Mouse (Mus musculus) kidney, adult 2 months (tissue): ENCODE results near the gene Lce3d. TPM values are rescaled to one million over a fixed set of nuclear protein-coding genes. Genes with fewer than 3 reads are reported as not detected.
A peak's percentile ranks its signal among the peaks of the same experiment; 100 is the strongest.

Experiments
- DNase-seq: peaks from one replicate; pipeline ENCODE4 v3.0.0; 2021
- H3K27ac ChIP-seq: fragments of 200-500 bp; 2 replicates; pipeline ENCODE4 v1.5.1; 2012; ENCODE audit warnings: low read depth, low read length, control low read depth, inconsistent platforms; ENCODE audit not compliant: insufficient read depth
- H3K27me3 ChIP-seq: fragments of 200-500 bp; replicated peaks from 2 replicates; pipeline ENCODE4 v1.6.1; 2012; ENCODE audit warnings: mild to moderate bottlenecking, moderate library complexity, low read length, inconsistent platforms; ENCODE audit not compliant: control insufficient read depth, insufficient read depth
- H3K36me3 ChIP-seq: fragments of 200-500 bp; 2 replicates; pipeline ENCODE4 v1.6.1; 2012; ENCODE audit warnings: mild to moderate bottlenecking, moderate library complexity, low read length, inconsistent platforms; ENCODE audit not compliant: control insufficient read depth, insufficient read depth
- H3K4me1 ChIP-seq: fragments of 200-500 bp; 2 replicates; pipeline ENCODE4 v1.6.1; 2011; ENCODE audit warnings: low read length; ENCODE audit not compliant: control insufficient read depth, insufficient read depth
- H3K4me3 ChIP-seq: fragments of 200-500 bp; 2 replicates; pipeline ENCODE4 v1.5.1; 2011; ENCODE audit warnings: mild to moderate bottlenecking, low read depth, low read length, control low read depth; ENCODE audit not compliant: insufficient read depth
- CTCF ChIP-seq: fragments of 200-500 bp; conservative IDR thresholded peaks from 2 replicates; pipeline ENCODE4 v1.5.1; 2011; ENCODE audit warnings: low read depth, mild to moderate bottlenecking, control low read depth, low read length, moderate library complexity, mixed read lengths; ENCODE audit not compliant: insufficient read depth, insufficient read length
- POLR2A ChIP-seq: fragments of 200-500 bp; IDR thresholded peaks from one replicate; pipeline ENCODE4 v1.6.1; 2011; ENCODE audit warnings: low read depth, low read length, control low read depth
- WGBS: fragments of 180-500 bp; shearing (Covaris S2); methylation state at CpG from one replicate; pipeline ENCODE4 v1.1.7; 2018; 5-methylcytosine and 5-hydroxymethylcytosine counted together
- polyA plus RNA-seq: library from polyadenylated mRNA; depleted of rRNA; stranded (reverse); fragments of >200 nt; gene quantifications from 2 replicates; pipeline ENCODE4 v1.2.3, GENCODE M21; 2012; rRNA removed

The Lce3d gene
- not detected in 2 replicates for polyA plus RNA-seq

- H3K4me3 ChIP-seq, result no peak within 1 kb of the TSS
- H3K27ac ChIP-seq, result no peak within 1 kb of the TSS
- WGBS, result 94% methylated on average over 1 of the region's 1 CpGs
- DNase-seq, result no peak
- no peaks in the 10 kb centered on the region for H3K36me3 ChIP-seq
- no peaks in the 10 kb centered on the region for H3K4me1 ChIP-seq
- H3K27me3 ChIP-seq, result no peaks in the 10 kb centered on the region
- TF ChIP-seq CTCF (no peak), POLR2A (no peak)
Observed at GRCm38 (mm10) chr3:92957090-92957489, at the start of gene Lce3d. TSS of gene Lce3d (plus strand) at chr3:92957390.

DNA sequence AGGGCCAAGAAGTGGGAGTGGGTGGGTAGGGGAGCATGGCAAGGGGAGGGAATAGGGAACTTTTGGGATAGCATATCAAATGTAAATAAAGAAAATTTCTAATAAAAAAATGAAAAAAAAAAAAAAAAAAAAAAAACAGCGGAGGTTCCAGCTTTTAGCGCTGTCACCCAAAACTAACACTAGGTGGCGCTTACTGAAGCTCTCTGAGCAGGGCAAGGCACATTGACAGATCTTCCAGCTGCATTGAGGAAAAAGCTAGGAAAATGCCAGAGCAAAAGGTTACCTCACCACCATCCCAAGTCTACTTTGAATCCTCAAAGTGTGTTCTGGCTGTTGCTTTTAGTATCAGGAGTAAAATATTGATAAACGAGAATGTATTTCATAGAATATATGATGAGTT lies 49.6 kb upstream of the Lce3d start:
- no peaks in the 10 kb centered on the region for H3K27me3 ChIP-seq
- H3K27ac ChIP-seq, result no peak overlapping the region
- H3K4me1 ChIP-seq, result no peaks in the 10 kb centered on the region
- H3K4me3 ChIP-seq, result no peak overlapping the region
- TF ChIP-seq POLR2A (no peak), CTCF (peak; percentile 63)
- DNase-seq, result peak; percentile 17
- no peaks in the 10 kb centered on the region for H3K36me3 ChIP-seq
- 18% methylated on average over 4 of the region's 4 CpGs for WGBS

GRCm38 (mm10) chr3:92920364-92920763 lies 36.8 kb upstream of the Lce3d start:
- Histone ChIP-seq H3K27ac (no peak overlapping the region), H3K27me3 (no peaks in the 10 kb centered on the region), H3K36me3 (no peaks in the 10 kb centered on the region), H3K4me1 (no peaks in the 10 kb centered on the region), H3K4me3 (no peak overlapping the region)
- TF ChIP-seq CTCF (peak; percentile 24; the same call in 1 of the 2 replicates), POLR2A (no peak)
- DNase-seq, result no peak
- 56% methylated on average over 4 of the region's 4 CpGs for WGBS

GRCm38 (mm10) chr3:92926130-92926529 lies 31.1 kb upstream of the Lce3d start, which contains the start of gene Lce3a:
TSS of gene Lce3a (minus strand) at chr3:92926230.
- TF ChIP-seq POLR2A (no peak), CTCF (no peak)
- no peaks in the 10 kb centered on the region for H3K27me3 ChIP-seq
- H3K4me1 ChIP-seq, result no peaks in the 10 kb centered on the region
- 58% methylated on average over 2 of the region's 2 CpGs for WGBS
- no peak within 1 kb of the TSS for H3K27ac ChIP-seq
- DNase-seq, result no peak
- no peaks in the 10 kb centered on the region for H3K36me3 ChIP-seq
- no peak within 1 kb of the TSS for H3K4me3 ChIP-seq

- Histone ChIP-seq H3K4me1 (no peaks in the 10 kb centered on the region), H3K27me3 (no peaks in the 10 kb centered on the region), H3K4me3 (no peak within 1 kb of the TSS), H3K27ac (no peak within 1 kb of the TSS), H3K36me3 (no peaks in the 10 kb centered on the region)
- 58% methylated on average over 2 of the region's 2 CpGs for WGBS
- DNase-seq, result no peak
- TF ChIP-seq POLR2A (no peak), CTCF (no peak)
Observed at GRCm38 (mm10) chr3:92932679-92933078, 24.5 kb upstream of the Lce3d start, which contains the start of gene Lce3b. TSS of gene Lce3b (plus strand) at chr3:92932979.

GRCm38 (mm10) chr3:92944186-92944585 lies 13.0 kb upstream of the Lce3d start, which contains the start of gene Lce3c:
TSS of gene Lce3c (plus strand) at chr3:92944486.
- Histone ChIP-seq H3K27ac (no peak within 1 kb of the TSS), H3K4me3 (no peak within 1 kb of the TSS), H3K4me1 (no peaks in the 10 kb centered on the region), H3K27me3 (no peaks in the 10 kb centered on the region), H3K36me3 (no peaks in the 10 kb centered on the region)
- WGBS, result 49% methylated on average over 1 of the region's 1 CpGs
- DNase-seq, result no peak
- TF ChIP-seq CTCF (no peak), POLR2A (no peak)

GRCm38 (mm10) chr3:92966761-92967160 lies 9.6 kb downstream of the Lce3d start, which contains the start of gene Lce3e:
TSS of gene Lce3e (plus strand) at chr3:92967061.
- Histone ChIP-seq H3K36me3 (no peaks in the 10 kb centered on the region), H3K27ac (no peak within 1 kb of the TSS), H3K4me1 (no peaks in the 10 kb centered on the region), H3K4me3 (no peak within 1 kb of the TSS), H3K27me3 (no peaks in the 10 kb centered on the region)
- no peak for TF ChIP-seq CTCF
- no peak for TF ChIP-seq POLR2A
- 93% methylated on average over 2 of the region's 2 CpGs for WGBS
- DNase-seq, result no peak

GRCm38 (mm10) chr3:92978484-92978883 lies 21.3 kb downstream of the Lce3d start:
- 77% methylated on average over 2 of the region's 2 CpGs for WGBS
- TF ChIP-seq POLR2A (no peak), CTCF (no peak)
- no peak for DNase-seq

More at GRCm38 (mm10) chr3:92978484-92978883, 21.3 kb downstream of the Lce3d start:
- no peak overlapping the region for H3K4me3 ChIP-seq
- H3K27ac ChIP-seq, result no peak overlapping the region
- no peaks in the 10 kb centered on the region for H3K4me1 ChIP-seq
- H3K27me3 ChIP-seq, result no peaks in the 10 kb centered on the region
- H3K36me3 ChIP-seq, result no peaks in the 10 kb centered on the region
